Mouse (Mus musculus) kidney, adult 2 months (tissue): Measurements from ENCODE around the gene Lama1.

Source experiments
- CTCF ChIP-seq: fragments of 200-500 bp; conservative IDR thresholded peaks from 2 replicates; pipeline ENCODE4 v1.5.1; 2011; ENCODE audit warnings: low read depth, mild to moderate bottlenecking, control low read depth, low read length, moderate library complexity, mixed read lengths; ENCODE audit not compliant: insufficient read depth, insufficient read length
- POLR2A ChIP-seq: fragments of 200-500 bp; IDR thresholded peaks from one replicate; pipeline ENCODE4 v1.6.1; 2011; ENCODE audit warnings: low read depth, low read length, control low read depth

DNA sequence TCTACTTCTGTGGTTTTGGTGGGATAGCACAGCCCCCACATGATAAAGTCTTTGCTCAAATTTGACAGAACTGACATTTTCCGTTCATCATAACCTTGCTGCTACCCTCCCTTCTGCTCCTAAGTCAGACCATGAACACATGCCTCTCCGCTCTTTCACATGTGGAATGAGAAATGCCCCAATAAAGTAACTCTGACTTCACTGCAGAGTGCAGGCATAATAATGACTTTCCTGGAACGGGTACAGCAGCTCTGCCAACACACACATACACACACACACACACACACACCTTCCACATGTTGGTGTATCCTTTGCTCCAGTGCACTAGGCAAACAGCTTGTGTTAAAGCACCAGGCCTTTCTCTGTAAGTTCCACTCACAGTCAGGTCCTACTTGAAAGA lies 167.9 kb downstream of the Lama1 start:
- TF ChIP-seq CTCF (no peak), POLR2A (no peak)
